8 mouse cellular contexts compared by ENCODE assay signal in genomic region chr9:54586199-54587061, GRCm38 (mm10). TPM values are rescaled to one million over a fixed set of nuclear protein-coding genes. Genes with fewer than 3 reads are reported as not detected.
A peak's percentile ranks its signal among the peaks of the same experiment; 100 is the strongest.
DNase-seq lines count a peak whose midpoint lies in the region; ATAC-seq and TF ChIP-seq lines count a peak whose summit lies in the region.

Gene Idh3a (plus strand): TSS chr9:54586334.

- TF ChIP-seq CTCF in CH12.LX (conservative IDR thresholded peaks at IDR 0.05 in 1 of 2, IDR thresholded peaks at IDR 0.05 in 1 of 2; ENCODE audit: low read depth in 2 of 2, low read length in 2 of 2) = no peak
- TF ChIP-seq CTCF in heart, postnatal 0 days (IDR thresholded peaks at IDR 0.05; ENCODE audit: low read depth) = no peak
- no peak for TF ChIP-seq CTCF in testis, adult 2 months (IDR thresholded peaks at IDR 0.05; ENCODE audit: control insufficient read depth, insufficient read depth, insufficient replicate concordance, low read depth, low read length)

- no peak for TF ChIP-seq RAD21 in CH12.LX (IDR thresholded peaks at IDR 0.05; ENCODE audit: low read depth, low read length)

- peaks cover 3 to 28% of the 10 kb centered on the region in 2 experiments for H3K36me3 ChIP-seq in CH12.LX (replicated peaks in 1 of 2; ENCODE audit: control insufficient read depth in 1 of 2, insufficient read depth in 1 of 2, low read length in 1 of 2)
- H3K36me3 ChIP-seq in forebrain, embryonic 12.5 days (replicated peaks) = peaks cover 7% of the 10 kb centered on the region
- H3K36me3 ChIP-seq in heart, postnatal 0 days (replicated peaks; ENCODE audit: control insufficient read depth, insufficient read depth, low read length) = peaks cover 12% of the 10 kb centered on the region
- H3K36me3 ChIP-seq in liver, embryonic 16.5 days (ENCODE audit: control insufficient read depth, insufficient read depth) = 0 out of 2 replicates have a peak, but pooled peaks cover 3% of the 10 kb centered on the region
- H3K36me3 ChIP-seq in neural tube, embryonic 13.5 days = peaks cover 16% of the 10 kb centered on the region
- no peaks in the 10 kb centered on the region for H3K36me3 ChIP-seq in testis, adult 2 months (ENCODE audit: control insufficient read depth, insufficient read depth, low read length)

- peak; percentile 91 for TF ChIP-seq POLR2A in CH12.LX (IDR thresholded peaks at IDR 0.05; ENCODE audit: low read depth, low read length)
- TF ChIP-seq POLR2A in testis, adult 2 months (IDR thresholded peaks at IDR 0.05; ENCODE audit: control insufficient read depth, low read depth, low read length) = peak; percentile 77

- H3K27me3 ChIP-seq in CH12.LX (replicated peaks) = no peaks in the 10 kb centered on the region
- no peaks in the 10 kb centered on the region for H3K27me3 ChIP-seq in forebrain, embryonic 12.5 days
- H3K27me3 ChIP-seq in heart, postnatal 0 days (ENCODE audit: control insufficient read depth, insufficient read depth, low read length) = no peaks in the 10 kb centered on the region
- H3K27me3 ChIP-seq in liver, embryonic 16.5 days (ENCODE audit: control insufficient read depth, insufficient read depth, low read depth, low read length) = no peaks in the 10 kb centered on the region
- H3K27me3 ChIP-seq in neural tube, embryonic 13.5 days = no peaks in the 10 kb centered on the region
- H3K27me3 ChIP-seq in testis, adult 2 months (ENCODE audit: control insufficient read depth, insufficient read depth, low read length) = no peaks in the 10 kb centered on the region

- H3K9ac ChIP-seq in CH12.LX (ENCODE audit: insufficient read depth, low read depth) = peak within 1 kb of the TSS; percentile 71
- H3K9ac ChIP-seq in forebrain, embryonic 12.5 days = peak within 1 kb of the TSS; percentile 84
- peak within 1 kb of the TSS; percentile 87 for H3K9ac ChIP-seq in heart, postnatal 0 days (replicated peaks; ENCODE audit: low read depth, low read length)
- H3K9ac ChIP-seq in liver, embryonic 16.5 days (ENCODE audit: low read depth, low read length) = peak within 1 kb of the TSS; percentile 91
- peak within 1 kb of the TSS; percentile 83 for H3K9ac ChIP-seq in neural tube, embryonic 13.5 days

- H3K4me3 ChIP-seq in CH12.LX (replicated peaks in 1 of 3; ENCODE audit: low read depth in 2 of 3, low read length in 2 of 3, poor library complexity in 1 of 3) = peak within 1 kb of the TSS; percentile 79 to 100 (median 85)
- H3K4me3 ChIP-seq in forebrain, embryonic 12.5 days (replicated peaks) = peak within 1 kb of the TSS; percentile 79
- peak within 1 kb of the TSS; percentile 86 for H3K4me3 ChIP-seq in heart, postnatal 0 days (ENCODE audit: low read depth, low read length)
- peak within 1 kb of the TSS; percentile 91 for H3K4me3 ChIP-seq in liver, embryonic 16.5 days (ENCODE audit: low read depth, low read length)
- H3K4me3 ChIP-seq in neural tube, embryonic 13.5 days = peak within 1 kb of the TSS; percentile 70
- peak within 1 kb of the TSS; percentile 99 for H3K4me3 ChIP-seq in testis, adult 2 months (ENCODE audit: control insufficient read depth, low read depth, low read length)

- in situ Hi-C loops in CH12.LX (cut with MboI; ENCODE audit: low pct_ligation_motif_present, low pct_unique_long_range_greater_than_20kb, low sequenced_read_pairs) = no loop called here

- DNase-seq in CH12.LX (ENCODE audit: extremely low read depth) = peak; percentile 97
- peak; percentile 91 for DNase-seq in c-Kit-positive CD71-positive TER-119-negative erythroid progenitor cells, embryonic 14.5 days (ENCODE audit: low read depth)
- peak; percentile 98 for DNase-seq in heart, postnatal 0 days (ENCODE audit: low spot score)
- peak; percentile 99 to 100 for DNase-seq in kidney, postnatal 4 days

- peak; percentile 100 for ATAC-seq in forebrain, embryonic 12.5 days (ENCODE audit: low FRiP score)
- peak; percentile 99 for ATAC-seq in heart, postnatal 0 days (ENCODE audit: insufficient read depth, low read depth)
- ATAC-seq in liver, embryonic 16.5 days (ENCODE audit: low read depth) = peak; percentile 97
- ATAC-seq in neural tube, embryonic 13.5 days (ENCODE audit: low read depth) = peak; percentile 99

- H3K27ac ChIP-seq in CH12.LX (ENCODE audit: insufficient read depth, low read depth) = 0 out of 2 replicates have a peak within 1 kb of the TSS, but pooled peaks have one; percentile 5
- H3K27ac ChIP-seq in forebrain, embryonic 12.5 days = 0 out of 2 replicates have a peak within 1 kb of the TSS, but pooled peaks have one; percentile 36
- H3K27ac ChIP-seq in heart, postnatal 0 days (ENCODE audit: low read depth) = peak within 1 kb of the TSS; percentile 85
- peak within 1 kb of the TSS; percentile 51 for H3K27ac ChIP-seq in liver, embryonic 16.5 days (ENCODE audit: low read length)
- peak within 1 kb of the TSS; percentile 30; the same call in 1 of the 2 replicates for H3K27ac ChIP-seq in neural tube, embryonic 13.5 days (replicated peaks)
- H3K27ac ChIP-seq in testis, adult 2 months (ENCODE audit: control insufficient read depth, insufficient read depth, low read depth, low read length) = peak within 1 kb of the TSS; percentile 63

- whole genome bisulfite sequencing in forebrain, embryonic 12.5 days = under 1% methylated on average over 68 of the region's 73 CpGs
- WGBS in heart, postnatal 0 days = under 1% methylated on average over 70 of the region's 73 CpGs
- WGBS in liver, embryonic 16.5 days (ENCODE audit: insufficient replicate concordance) = under 1% methylated on average over 73 of the region's 73 CpGs
- under 1% methylated on average over 73 of the region's 73 CpGs for WGBS in neural tube, embryonic 13.5 days

- peaks cover 9 to 22% of the 10 kb centered on the region in 2 experiments; a peak in 3 of 4 replicates for H3K4me1 ChIP-seq in CH12.LX (ENCODE audit: control insufficient read depth in 1 of 2, insufficient read depth in 2 of 2)
- peaks cover 17% of the 10 kb centered on the region for H3K4me1 ChIP-seq in forebrain, embryonic 12.5 days
- no peaks in the 10 kb centered on the region for H3K4me1 ChIP-seq in heart, postnatal 0 days (ENCODE audit: control insufficient read depth, insufficient read depth)
- peaks cover 17% of the 10 kb centered on the region for H3K4me1 ChIP-seq in liver, embryonic 16.5 days (ENCODE audit: control insufficient read depth, low read depth, low read length)
- peaks cover 25% of the 10 kb centered on the region for H3K4me1 ChIP-seq in neural tube, embryonic 13.5 days (replicated peaks)
- peaks cover 6% of the 10 kb centered on the region for H3K4me1 ChIP-seq in testis, adult 2 months (ENCODE audit: control insufficient read depth, insufficient read depth, low read length)

- no peaks in the 10 kb centered on the region for H3K9me3 ChIP-seq in CH12.LX (replicated peaks; ENCODE audit: low read length)
- H3K9me3 ChIP-seq in forebrain, embryonic 12.5 days = no peaks in the 10 kb centered on the region
- no peaks in the 10 kb centered on the region for H3K9me3 ChIP-seq in heart, postnatal 0 days (replicated peaks; ENCODE audit: control insufficient read depth, low read length)
- no peaks in the 10 kb centered on the region for H3K9me3 ChIP-seq in liver, embryonic 16.5 days (replicated peaks; ENCODE audit: control insufficient read depth, low read length)
- H3K9me3 ChIP-seq in neural tube, embryonic 13.5 days = no peaks in the 10 kb centered on the region

- TF ChIP-seq EP300 in CH12.LX (IDR thresholded peaks at IDR 0.05; ENCODE audit: low read length) = no peak
- TF ChIP-seq EP300 in heart, postnatal 0 days (IDR thresholded peaks at IDR 0.05; ENCODE audit: low read depth) = no peak

- H3K79me2 ChIP-seq in CH12.LX (replicated peaks; ENCODE audit: control insufficient read depth, extremely low read depth, insufficient read depth, poor library complexity, severe bottlenecking) = peaks cover 35% of the 10 kb centered on the region

- peak within 1 kb of the TSS; percentile 94 for H3K4me2 ChIP-seq in CH12.LX (ENCODE audit: insufficient read depth, low read depth, poor library complexity, severe bottlenecking)
- peak within 1 kb of the TSS; percentile 93 for H3K4me2 ChIP-seq in forebrain, embryonic 12.5 days
- peak within 1 kb of the TSS; percentile 83 for H3K4me2 ChIP-seq in heart, postnatal 0 days (ENCODE audit: low read depth, low read length)
- peak within 1 kb of the TSS; percentile 94 for H3K4me2 ChIP-seq in liver, embryonic 16.5 days (ENCODE audit: low read depth, low read length)
- H3K4me2 ChIP-seq in neural tube, embryonic 13.5 days = peak within 1 kb of the TSS; percentile 82

- dilution Hi-C loops in CH12.LX (cut with MboI; ENCODE audit: extremely low pct_ligation_motif_present, extremely low pct_unique_long_range_greater_than_20kb, low sequenced_read_pairs) = no loop called here

TF ChIP-seq in CH12.LX, 34 proteins besides CTCF, POLR2A, EP300 and RAD21 (continues in another document):
- TF ChIP-seq ETS1 (conservative IDR thresholded peaks at IDR 0.05; ENCODE audit: low read depth, low read length) (0 out of 2 replicates have a peak, but pooled peaks have one; percentile 9), USF2 (conservative IDR thresholded peaks at IDR 0.05; ENCODE audit: low read depth, low read length) (no peak; the same call in 1 of the 2 replicates), MYC (IDR thresholded peaks at IDR 0.05; ENCODE audit: low read depth, low read length) (peak; percentile 37; the same call in 1 of the 2 replicates), NELFE (IDR thresholded peaks at IDR 0.05; ENCODE audit: low read depth, low read length) (peak; percentile 86), MAFK (IDR thresholded peaks at IDR 0.05; ENCODE audit: insufficient replicate concordance, low read length) (no peak), CHD2 (IDR thresholded peaks at IDR 0.05; ENCODE audit: low read length) (0 out of 2 replicates have a peak, but pooled peaks have one; percentile 24), ZMIZ1 (IDR thresholded peaks at IDR 0.05; ENCODE audit: low read depth, low read length) (no peak), CHD1 (IDR thresholded peaks at IDR 0.05; ENCODE audit: low read depth, low read length) (no peak), ELF1 (IDR thresholded peaks at IDR 0.05; ENCODE audit: low read depth, low read length) (peak; percentile 95), KAT2A (IDR thresholded peaks at IDR 0.05; ENCODE audit: insufficient replicate concordance, low read length) (no peak), TCF12 (IDR thresholded peaks at IDR 0.05; ENCODE audit: low read depth, low read length) (peak; percentile 24; the same call in 1 of the 2 replicates), HCFC1 (IDR thresholded peaks at IDR 0.05; ENCODE audit: low read depth, low read length) (peak; percentile 71)

RNA-seq across cellular contexts. Expression of gene Idh3a, which starts in this region (rescaled TPM):
- total RNA-seq in CH12.LX (2012; rRNA removed) (102 and 135 TPM in 2 replicates), CH12.LX (2014; rRNA removed) (192 and 198 TPM in 2 replicates)
- 178 and 186 TPM in 2 replicates for polyA plus RNA-seq in CH12.LX (2012; ENCODE audit: insufficient read length, low read depth)
- polyA plus RNA-seq in forebrain, embryonic 12.5 days (2016; fragmentation: Nextera tagmentation; extraction: Ambion mirVana) = 109 and 122 TPM in 2 replicates
- 402 and 407 TPM in 2 replicates for total RNA-seq in heart, postnatal 0 days (2014; rRNA removed; ENCODE audit: low replicate concordance)
- polyA plus RNA-seq in heart, postnatal 0 days (2015; fragmentation: Nextera tagmentation; extraction: Ambion mirVana) = 840 TPM in 2 replicates
- polyA plus RNA-seq in liver, embryonic 16.5 days (2015; fragmentation: Nextera tagmentation; extraction: Ambion mirVana) = 55.1 and 63.6 TPM in 2 replicates
- 121 and 122 TPM in 2 replicates for polyA plus RNA-seq in neural tube, embryonic 13.5 days (2015; fragmentation: Nextera tagmentation; extraction: Ambion mirVana)
- 11.9 and 13.8 TPM in 2 replicates for polyA plus RNA-seq in testis, adult 2 months (2012; rRNA removed)

Comparison
In these comparisons a context has a peak if more than half of its experiments do, and no peak if none do; other contexts are left out.
1. Peak in every context shown above with its lines: DNase-seq, ATAC-seq, H3K4me3 ChIP-seq and H3K27ac ChIP-seq.
2. H3K27ac ChIP-seq: peak in every context shown above with its lines; median percentile 85 in heart, postnatal 0 days; 63 in testis, adult 2 months; 51 in liver, embryonic 16.5 days; 36 in forebrain, embryonic 12.5 days; 30 in neural tube, embryonic 13.5 days; 5 in CH12.LX.